Mouse (Mus musculus): Measurements from ENCODE around the gene Acad12. TPM values are rescaled to one million over a fixed set of nuclear protein-coding genes. Genes with fewer than 3 reads are reported as not detected.
A peak's percentile ranks its signal among the peaks of the same experiment; 100 is the strongest.
"Not testable (repeated sequence)": the region's sequence is repeated elsewhere in the genome, so short reads cannot be mapped to it uniquely, and the experiment has no call there.

Gene Acad12
- 1 to 10 TPM; 6.4 to 8.2 (median 6.7) TPM for total RNA-seq (2022)

DNA sequence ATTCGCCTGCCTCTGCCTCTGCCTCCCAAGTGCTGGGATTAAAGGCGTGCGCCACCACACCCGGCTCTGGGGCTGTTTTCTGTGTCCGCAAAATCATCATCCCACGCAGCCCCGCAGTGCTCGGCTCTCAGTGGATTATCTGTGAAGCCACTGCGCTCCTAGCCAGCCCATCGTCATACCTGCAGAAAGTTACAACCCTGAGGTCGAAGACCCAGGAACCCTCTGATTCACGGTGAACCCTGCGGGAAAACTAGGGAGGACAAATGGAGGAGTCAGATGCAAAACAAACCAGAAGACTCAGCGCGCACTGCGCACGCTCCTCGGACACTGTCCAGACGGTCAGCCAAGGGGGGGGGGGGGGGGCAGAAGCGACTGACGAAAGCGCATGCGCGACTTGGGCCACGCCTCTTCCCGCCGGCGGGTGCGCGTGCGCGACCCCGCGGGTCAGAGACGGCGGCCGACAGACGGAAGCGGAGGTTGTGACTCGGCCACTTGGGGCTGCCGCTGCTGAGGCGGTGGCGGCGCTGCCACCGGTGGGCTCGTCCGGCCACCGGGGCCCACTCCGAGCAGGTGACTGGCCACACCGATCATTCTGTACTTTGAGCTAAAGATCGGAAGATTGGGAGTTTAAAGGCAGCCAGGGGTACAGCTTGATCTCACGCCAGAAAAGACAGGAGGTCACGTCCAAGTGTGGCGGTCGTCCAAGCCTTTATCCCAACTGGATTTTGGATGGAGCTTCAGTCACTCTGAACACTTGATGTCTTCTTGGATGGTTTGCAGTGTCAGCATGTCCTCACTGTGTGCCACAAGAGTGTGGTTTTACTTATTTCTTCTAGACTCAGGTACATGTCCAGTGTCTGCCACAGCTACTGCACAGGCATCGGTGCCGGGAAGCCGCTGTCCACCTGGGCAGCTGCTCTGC, at the start of gene Acad12:
TSS of gene Acad12 (minus strand) at position 347 of the 922 bp plus-strand sequence.
- DNase-seq (ENCODE audit: low spot score in 2 of 2), result peak; percentile 58 to 64

DNA sequence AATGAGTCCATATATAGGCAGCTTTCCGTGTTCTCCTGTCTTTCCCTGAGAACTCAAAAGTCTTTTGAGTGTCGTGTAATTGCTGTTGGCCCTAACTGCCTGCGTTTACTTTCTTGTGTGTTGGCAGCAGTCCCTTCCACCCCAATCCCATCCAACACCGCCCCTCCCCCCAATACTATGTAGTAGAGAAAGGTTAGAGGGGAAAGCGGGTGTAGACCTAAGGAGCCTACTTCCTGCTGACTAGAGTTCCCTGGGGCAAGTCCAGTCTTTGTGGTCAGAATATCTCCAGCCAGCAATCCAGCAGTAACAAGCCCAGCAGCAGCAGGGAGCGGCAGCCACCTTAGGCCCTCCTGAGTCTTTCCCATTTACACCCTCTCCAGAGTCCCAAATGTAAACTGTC, 49.7 kb upstream of the Acad12 start:
- no peak for DNase-seq (ENCODE audit: low spot score in 2 of 2)

DNA sequence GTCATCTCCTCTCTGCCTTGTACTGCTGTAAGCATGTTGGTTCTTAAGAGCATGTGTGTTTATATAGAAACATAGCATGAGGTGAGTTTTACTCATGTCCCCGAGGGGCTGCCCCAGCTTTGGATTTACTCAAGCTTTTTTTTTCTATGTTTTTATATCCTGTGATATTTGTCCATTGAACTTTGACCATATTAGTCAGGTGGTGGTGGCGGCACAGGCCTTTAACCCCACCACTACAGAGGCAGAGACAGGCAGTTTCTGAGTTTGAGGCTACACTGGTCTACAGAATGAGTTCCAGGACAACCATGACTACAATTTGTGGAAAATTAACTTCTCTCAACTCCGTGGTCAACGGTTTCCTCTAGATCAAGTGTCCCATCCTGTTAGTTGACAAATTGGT, 48.3 kb upstream of the Acad12 start:
- no peak for DNase-seq (ENCODE audit: low spot score in 2 of 2)

DNA sequence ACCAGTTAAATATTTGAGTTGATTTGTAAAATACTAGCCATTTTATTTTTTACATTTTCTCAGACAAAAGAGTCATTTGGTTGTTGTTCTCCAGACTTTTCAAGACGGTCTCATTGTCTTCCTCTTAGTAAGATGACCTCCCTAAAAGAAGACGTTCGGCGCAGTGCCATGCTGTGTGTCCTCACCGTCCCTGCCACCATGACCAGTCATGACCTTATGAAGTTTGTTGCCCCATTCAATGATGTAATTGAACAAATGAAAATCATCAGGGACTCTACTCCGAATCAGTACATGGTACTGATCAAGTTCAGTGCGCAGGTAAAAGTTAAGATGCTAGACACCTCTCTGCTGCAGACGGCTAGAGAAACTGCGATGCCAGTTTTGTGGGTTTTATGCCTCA, 46.2 kb upstream of the Acad12 start:
- no peak for DNase-seq (ENCODE audit: low spot score in 2 of 2)

DNA sequence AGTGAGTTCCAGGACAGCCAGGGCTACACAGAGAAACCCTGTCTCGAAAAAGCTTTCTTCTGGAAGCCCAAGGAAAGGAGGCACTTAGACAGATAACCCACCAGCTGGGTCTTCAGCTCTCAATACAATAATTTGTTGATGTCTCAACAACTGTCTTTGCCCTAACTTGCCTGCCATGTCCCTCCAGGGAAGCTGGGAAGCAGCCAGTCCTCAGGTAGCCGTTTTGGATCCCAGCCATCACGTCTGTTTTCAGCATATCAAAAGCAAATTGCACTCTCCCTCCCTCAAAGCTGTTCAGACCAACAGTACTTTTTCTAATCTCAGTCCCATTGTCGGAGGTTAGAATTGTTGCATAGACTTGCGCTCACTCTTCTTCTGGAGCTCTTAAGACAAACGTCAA, 45.3 kb upstream of the Acad12 start:
- no peak for DNase-seq (ENCODE audit: low spot score in 2 of 2)

DNA sequence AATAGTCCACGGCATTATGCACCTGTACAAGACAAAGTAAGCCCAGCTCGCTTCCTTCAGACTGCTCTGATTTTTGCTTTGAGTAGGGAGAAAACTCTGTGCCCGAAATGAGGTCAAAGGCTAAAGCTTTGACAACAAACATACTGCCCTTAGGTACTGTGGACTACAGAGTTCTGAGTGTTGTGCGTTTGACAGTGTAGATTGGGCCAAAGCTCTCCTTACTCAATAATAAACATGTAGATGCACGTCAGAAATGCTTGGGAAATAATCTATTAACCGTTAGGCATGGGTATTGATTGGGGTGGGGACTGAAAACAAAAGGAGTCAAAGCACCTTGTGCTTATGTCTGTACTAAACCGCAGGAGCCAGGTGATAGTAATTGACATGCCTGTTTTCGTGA, 44.7 kb upstream of the Acad12 start:
- DNase-seq (ENCODE audit: low spot score in 2 of 2), result no peak

DNA sequence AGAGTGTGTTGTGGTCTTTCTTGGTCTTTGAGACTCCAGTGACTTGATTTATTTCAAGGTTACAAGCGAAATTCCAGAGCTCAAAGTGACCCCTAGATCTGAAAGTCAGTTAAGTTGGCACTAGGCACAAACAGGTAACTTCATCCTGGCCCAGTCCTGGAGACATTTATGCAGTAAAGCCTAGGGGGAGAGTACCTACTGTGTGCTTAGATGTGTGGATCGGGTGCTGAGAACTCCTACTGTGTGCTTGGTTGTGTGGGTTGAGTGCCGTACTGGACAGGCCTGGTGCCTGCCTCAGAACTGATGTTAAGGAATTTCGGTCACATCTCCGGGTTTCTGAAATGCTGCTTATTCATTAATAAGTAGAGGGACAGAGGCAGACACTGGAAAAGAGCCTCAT, 42.8 kb upstream of the Acad12 start:
- no peak for DNase-seq (ENCODE audit: low spot score in 2 of 2)

DNA sequence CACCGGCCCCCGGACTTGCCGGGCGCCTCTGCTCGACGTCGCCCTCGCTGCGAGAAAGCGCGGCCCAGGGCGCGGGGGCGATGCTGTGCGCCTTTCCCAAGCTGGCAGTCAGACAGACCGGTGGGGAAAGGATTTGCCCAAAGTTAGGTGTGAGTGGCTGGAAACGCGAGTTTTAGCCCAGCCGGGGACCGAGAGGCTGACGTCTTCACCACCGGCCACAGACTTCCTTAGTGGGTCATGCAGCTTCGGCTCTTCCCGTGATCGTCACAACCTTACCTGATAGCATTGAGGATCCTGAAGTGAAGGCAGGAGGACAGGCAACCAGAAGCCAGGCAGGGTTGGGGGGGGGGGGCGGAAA, 42.1 kb upstream of the Acad12 start:
- DNase-seq (ENCODE audit: low spot score in 2 of 2), result no peak

DNA sequence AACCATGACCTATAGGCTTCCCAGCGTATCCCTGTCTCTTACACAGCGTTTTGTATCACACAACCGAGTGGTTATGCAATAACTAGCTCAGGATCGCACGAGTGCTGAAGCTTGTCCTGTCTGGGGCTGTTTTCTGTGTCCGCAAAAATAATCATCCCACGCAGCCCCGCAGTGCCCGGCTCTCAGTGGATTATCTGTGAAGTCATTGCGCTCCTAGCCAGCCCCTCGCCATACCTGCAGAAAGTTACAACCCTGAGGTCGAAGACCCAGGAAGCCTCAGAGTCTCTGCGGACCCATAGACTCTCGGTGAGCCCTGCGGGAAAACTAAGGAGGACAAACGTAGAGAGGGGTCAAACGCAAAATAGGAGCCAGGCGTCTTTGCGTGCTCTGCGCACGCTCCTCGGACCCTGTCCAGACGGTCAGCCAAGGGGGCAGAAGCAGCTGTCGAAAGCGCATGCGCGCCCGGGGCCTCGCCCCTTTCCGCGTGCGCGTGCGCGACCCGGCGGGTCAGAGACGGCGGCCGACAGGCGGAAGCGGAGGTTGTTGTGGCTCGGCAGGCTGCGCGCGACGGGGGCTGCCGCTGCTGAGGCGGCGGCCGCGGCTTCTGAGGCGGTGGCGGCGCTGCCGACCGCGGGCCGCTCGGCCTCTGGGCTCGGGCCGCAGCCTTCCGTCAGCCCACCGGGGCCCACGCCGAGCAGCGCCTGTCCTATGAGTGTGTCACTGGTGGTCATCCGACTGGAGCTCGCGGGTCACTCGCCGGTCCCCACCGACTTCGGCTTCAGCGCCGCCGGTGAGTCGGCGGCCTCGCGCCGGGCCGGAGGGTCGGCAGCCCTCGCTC, 41.5 kb upstream of the Acad12 start, which contains the start of the genes Acad10 and Brap:
TSS of gene Acad10 (minus strand) at position 456 of the 838 bp plus-strand sequence.
TSS of gene Brap (plus strand) at position 505 of the 838 bp plus-strand sequence.
- DNase-seq (ENCODE audit: low spot score in 2 of 2), result peak; percentile 90 to 93

DNA sequence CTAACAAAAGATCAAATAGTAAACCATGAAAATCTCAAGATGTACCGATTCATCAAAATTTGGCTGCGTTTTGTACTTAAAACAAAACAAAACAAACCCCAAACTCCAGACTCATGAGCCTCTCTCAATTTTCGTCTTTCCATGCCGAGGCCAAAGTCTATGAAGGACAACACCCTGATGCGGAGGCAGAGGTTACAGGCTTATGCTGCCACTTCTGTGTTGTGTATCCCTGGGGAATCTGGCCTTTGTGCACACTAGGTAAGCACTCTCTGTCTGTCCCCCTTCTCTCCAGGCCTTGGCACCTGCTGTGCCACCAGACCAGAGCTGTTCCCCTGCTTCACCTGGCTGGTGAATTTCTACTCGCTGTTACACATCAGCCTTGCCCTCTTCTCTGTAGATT, 38.9 kb upstream of the Acad12 start:
- not testable (repeated sequence) for DNase-seq (ENCODE audit: low spot score in 2 of 2)

DNA sequence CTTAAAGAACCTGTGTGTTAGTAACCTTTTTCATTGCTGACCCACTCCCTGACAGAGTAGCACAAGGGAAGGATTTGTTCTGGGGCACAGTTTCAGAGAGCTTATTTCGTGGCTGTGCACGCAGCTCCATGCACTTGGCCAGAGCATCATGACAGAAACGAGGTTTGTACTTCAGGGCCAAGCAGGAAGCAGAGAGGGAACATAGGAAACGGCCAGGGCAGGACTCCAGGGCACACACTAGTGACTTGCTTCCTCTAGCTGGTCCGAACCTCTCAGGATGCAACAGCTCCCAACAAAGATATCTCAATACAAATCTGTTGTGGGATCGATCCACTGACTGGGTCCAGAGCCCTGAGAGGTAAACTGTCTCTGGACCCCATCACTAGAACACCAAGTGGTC, 38.1 kb upstream of the Acad12 start:
- DNase-seq (ENCODE audit: low spot score in 2 of 2), result not testable (repeated sequence)

DNA sequence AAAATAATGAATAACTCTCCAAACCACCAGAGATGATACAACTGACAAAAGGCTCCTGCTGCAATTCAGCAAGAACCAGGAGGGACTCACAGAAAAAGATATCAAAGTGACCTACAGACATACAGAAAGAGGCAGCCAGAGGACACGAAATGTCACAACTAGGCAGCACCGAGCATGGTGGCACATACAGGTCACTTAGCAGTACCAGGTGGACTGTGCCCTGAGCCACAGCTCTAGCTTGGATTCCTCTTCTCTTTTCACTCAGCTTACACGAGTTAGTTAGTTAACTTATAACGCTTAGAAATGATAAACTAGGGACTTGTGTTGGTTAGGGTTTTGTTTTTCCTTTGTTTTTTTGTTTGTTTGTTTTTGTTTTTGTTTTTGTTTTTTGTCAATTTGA, 35.8 kb upstream of the Acad12 start:
- no peak for DNase-seq (ENCODE audit: low spot score in 2 of 2)

DNA sequence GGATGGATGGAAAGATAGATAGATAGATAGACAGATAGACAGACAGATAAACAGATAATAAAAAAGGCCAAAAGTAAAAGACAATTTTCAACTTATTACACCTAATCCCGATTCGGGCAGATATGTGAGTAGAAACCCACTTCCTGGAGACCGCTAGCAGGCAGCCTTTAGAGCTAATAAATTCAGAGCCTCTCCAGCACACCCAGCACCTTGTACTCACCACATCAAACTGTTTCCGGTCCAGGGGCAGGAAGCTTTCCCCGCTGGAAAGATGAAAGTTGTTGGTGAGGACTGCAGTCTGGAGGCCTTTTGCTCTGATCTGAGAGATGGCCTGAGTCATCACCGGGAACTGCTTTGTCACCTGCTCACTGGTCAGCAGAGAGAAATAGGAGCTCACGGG, 30.4 kb upstream of the Acad12 start:
- DNase-seq (ENCODE audit: low spot score in 2 of 2), result no peak

DNA sequence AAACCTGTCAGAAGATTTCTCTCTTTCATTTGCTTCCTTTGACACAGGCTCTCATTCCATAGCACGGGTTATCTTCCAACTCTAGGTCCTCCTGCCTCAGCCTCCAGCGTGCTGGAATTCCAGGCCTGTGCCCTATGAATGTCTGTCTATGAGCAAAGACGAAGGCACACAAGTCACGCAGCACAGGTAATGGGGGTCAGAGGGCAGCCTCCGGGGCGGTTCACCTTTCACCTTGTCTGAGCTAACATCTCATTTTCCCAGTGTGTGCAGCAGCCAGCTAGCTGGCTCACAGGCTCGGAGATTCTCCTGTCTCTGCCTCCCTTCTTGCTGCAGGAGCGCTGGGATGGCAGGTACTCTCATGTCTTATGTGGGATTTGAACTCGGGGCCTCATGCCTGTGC, 20.9 kb upstream of the Acad12 start:
- no peak for DNase-seq (ENCODE audit: low spot score in 2 of 2)

DNA sequence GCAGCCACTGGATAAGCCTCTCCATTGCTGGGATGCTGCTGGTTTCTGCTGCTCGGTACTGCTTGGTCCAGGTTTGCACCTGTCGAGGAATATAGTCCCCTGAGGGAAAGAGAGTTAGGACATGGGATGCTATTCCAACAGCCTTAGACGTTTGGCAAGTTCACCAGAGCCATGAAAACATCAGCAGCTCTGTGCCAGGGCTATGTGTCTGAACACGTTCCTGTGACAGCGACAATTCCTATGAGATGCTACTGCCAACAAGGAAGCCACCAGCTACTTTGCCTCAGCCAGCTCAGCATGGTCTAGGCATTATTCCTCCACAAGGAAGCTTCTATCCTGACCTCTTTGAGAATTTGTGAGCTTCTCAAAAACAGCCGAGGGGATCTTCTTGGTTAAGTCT, 18.6 kb upstream of the Acad12 start:
- no peak for DNase-seq (ENCODE audit: low spot score in 2 of 2)

DNA sequence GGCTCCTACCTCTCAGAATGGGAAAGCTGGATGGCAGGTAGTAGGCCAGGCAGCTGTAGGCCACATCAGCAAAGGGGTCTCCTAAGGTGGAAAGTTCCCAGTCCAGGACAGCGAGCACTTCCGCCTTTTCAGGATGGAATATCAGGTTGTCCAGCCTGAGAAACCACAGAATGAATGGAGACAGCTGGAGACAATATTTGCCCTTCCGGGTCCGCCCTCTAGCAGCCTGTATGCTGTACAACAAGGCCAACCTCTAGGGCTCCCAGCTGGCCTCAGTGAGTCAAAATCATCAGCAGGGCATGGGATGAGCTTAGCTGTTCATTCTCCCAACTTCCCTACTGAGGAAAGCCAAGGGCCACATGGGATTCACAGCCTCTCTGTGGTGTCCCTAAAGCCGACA, 15.9 kb upstream of the Acad12 start:
- no peak for DNase-seq (ENCODE audit: low spot score in 2 of 2)

DNA sequence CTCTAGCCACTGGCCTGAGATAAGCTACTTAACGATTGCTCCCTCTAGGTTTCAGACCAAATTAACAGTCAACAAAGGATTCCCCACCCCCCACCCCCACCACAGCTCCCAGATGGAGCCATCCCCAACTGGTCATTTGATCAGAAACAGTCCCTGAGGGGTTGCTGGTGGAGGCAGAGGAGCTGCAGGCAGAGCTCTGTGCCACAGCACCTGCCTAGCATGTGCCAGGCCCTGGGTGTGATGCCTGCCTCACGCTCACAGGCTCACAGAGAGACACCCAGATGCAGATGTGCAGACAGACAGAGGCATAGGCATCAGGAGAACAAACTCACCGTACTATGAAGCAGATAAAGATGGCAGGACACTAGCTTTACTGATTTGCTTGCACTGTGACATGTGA, 14.1 kb upstream of the Acad12 start:
- DNase-seq (ENCODE audit: low spot score in 2 of 2), result no peak

DNA sequence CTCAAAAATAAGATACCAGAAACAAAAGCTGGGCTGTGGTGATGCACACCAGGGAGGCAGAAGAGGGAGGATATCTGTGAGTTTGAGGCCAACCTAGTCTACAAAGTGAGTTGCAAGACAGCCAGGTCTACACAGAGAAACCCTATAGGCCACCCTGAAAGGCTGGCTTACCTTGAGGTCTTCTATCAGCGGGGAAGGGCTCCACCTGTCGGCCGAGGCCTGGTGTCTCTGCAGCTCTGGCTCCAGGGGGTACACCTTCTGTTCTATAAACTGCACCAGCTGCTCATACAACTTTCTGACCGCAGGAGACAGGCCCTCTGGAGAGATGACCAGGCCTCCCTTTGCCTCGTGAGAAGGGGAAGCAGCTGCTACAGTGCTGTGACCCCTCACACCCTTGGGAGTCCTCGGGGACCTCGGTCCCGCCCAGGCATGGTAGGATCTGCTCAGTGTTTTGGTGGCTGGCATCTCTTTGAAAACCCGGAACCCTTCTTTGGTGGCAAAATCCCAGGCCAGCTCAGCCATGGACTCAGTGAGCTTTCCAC, 12.4 kb upstream of the Acad12 start:
- DNase-seq (ENCODE audit: low spot score in 2 of 2), result not testable (repeated sequence)

DNA sequence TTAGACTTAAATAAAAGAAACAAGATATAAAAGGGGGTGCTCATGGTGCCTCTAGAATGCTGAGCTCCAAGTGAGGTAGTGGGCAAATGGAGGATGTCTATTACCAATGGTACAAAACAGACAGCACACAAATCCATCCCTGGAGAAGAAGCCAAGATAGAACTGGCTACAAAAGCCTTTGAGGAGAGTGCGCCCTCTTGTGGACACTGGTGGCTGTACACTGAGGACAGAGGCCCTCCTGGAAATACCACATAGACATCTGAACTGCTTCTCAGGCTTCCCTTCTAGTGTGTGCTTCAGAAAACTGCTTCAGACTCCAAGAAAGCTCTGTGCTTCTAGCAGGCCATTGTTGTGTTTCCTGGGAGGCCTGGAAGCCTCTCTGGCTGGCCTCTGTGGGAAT, 9.1 kb upstream of the Acad12 start:
- peak in 1 of 2 experiments; percentile 59 for DNase-seq (ENCODE audit: low spot score in 2 of 2)

DNA sequence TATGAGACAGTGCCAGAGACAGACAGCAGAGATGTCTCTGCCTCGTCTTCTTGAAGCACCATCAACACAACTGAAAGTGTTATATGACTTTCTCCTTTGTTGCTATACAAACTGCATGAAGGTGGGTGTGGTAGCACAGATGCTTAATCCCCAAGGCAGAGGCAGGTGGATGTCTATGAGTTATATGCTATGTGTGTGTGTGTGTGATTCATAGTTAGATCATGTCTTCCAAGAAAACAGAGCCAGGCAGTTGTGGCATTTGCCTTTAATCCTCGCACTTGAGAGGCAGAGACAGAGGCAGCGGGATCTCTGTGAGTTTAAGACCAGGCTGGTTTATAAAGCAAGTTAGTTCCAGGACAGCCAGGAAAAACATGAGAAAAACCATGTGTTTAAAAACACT, 4.5 kb upstream of the Acad12 start:
- DNase-seq (ENCODE audit: low spot score in 2 of 2), result no peak

DNA sequence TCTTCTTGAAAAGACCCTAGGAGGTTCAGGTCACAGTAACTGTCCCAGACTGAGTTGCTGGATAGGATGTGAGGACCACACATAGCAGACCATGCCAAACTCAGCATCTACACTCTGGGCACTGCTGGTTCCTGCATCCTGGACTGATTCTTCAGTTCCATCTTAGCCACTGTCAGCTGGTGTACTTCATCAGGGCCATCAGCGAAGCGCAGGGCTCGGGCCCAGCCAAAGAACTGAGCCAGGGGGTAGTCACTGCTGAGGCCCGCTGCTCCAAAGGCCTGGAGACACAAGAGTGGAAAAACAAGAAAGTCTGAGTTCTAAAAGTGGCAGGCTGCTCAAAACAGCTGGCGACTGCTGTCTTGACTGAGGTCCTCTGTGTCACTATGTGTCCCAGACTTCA, 2.4 kb upstream of the Acad12 start:
- no peak for DNase-seq (ENCODE audit: low spot score in 2 of 2)

DNA sequence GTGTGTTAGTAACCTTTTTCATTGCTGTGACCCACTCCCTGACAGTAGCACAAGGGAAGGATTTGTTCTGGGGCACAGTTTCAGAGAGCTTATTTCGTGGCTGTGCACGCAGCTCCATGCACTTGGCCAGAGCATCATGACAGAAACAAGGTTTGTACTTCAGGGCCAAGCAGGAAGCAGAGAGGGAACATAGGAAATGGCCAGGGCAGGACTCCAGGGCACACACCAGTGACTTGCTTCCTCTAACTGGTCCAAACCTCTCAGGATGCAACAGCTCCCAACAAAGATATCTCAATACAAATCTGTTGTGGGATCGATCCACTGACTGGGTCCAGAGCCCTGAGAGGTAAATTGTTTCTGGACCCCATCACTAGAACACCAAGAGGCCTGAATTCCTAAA, 3.8 kb downstream of the Acad12 start:
- not testable (repeated sequence) for DNase-seq (ENCODE audit: low spot score in 2 of 2)

Data from left cerebral cortex, adult 8-10 months (tissue).